Mouse (Mus musculus): ENCODE results near the gene Ercc6.

- TF ChIP-seq CTCF (IDR thresholded peaks at IDR 0.05; ENCODE audit: borderline replicate concordance, control insufficient read depth, extremely low read depth, insufficient read depth, low read length, poor library complexity) (no peak), POLR2A (IDR thresholded peaks at IDR 0.05; ENCODE audit: control insufficient read depth, extremely low read depth, insufficient read depth, low read length, poor library complexity) (no peak)
These were observed 85.3 kb downstream of the Ercc6 start for GRCm38 (mm10) chr14:32598437-32599219.
